Mouse (Mus musculus): ENCODE results near the gene Clic4. TPM values are rescaled to one million over a fixed set of nuclear protein-coding genes. Genes with fewer than 3 reads are reported as not detected.
A peak's percentile ranks its signal among the peaks of the same experiment; 100 is the strongest.

The Clic4 gene
- polyA plus RNA-seq, 1 experiment from 2014 or later: 110 TPM

DNA sequence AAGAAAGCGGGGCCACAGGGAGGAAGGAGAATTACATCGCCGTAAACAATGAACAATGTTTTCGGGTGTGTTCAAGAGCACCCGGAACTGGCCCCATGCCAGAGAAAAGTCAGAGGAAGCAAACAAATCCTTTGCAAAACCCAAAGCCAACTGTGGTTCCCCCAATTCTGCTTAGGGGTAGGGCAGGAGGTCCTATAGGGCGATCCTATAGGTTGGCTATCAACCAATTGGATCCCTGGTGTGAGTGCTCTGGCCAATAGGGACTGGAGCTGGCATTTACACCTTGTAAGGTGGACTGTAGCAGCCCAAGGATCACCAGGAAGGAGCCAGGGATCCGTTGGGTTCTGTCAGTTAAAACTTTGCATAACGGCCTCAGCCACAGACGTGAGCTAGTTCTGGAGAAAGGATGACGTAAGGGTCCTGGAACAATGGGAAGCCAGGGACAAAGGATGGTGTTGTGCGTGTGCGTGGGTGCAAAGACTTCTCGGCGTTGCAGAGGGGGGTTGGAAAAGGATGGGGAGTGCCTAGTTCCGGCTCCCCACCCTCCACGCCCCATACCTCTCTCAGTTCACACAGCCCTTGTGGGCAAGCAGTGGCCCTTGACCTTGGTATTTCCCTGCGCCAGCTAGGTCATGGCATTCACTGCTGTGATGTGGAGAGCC, 34.5 kb upstream of the Clic4 start:
- H3K27me3 ChIP-seq: no peaks in the 10 kb centered on the region
- H3K9me3 ChIP-seq (replicated peaks): no peaks in the 10 kb centered on the region
- H3K27ac ChIP-seq (replicated peaks): peak overlapping the region; percentile 59
- peak overlapping the region; percentile 34 for H3K4me2 ChIP-seq
- peak overlapping the region; percentile 2 for H3K4me3 ChIP-seq (replicated peaks)
- ATAC-seq (ENCODE audit: insufficient read depth): peak; percentile 78
- H3K4me1 ChIP-seq (replicated peaks): peaks cover 45% of the 10 kb centered on the region
- no peak overlapping the region for H3K9ac ChIP-seq
- no peaks in the 10 kb centered on the region for H3K36me3 ChIP-seq (replicated peaks)
- WGBS (ENCODE audit: insufficient replicate concordance): 44% methylated on average over 17 of the region's 17 CpGs

DNA sequence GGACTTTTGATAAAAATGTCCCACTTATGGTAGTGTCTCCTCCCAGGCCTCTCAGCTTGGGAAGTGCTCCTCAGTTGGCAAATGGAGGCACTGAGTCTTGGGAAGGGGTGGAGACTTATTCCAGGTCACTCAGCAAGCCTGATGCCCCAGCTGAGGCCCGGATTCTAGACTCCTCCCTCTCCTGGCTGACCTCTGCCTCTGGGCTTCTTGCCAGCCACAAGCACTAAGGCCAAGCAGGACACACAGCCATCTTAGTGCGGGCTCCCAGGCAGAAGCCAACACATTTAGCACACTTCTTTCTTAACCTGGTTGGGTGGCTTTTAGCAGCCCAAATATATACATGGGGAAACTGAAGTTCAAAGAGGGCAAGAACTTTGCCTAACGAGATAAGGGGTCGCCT, 33.9 kb upstream of the Clic4 start:
- Histone ChIP-seq H3K9ac (no peak overlapping the region), H3K4me1 (replicated peaks) (peaks cover 45% of the 10 kb centered on the region), H3K27me3 (no peaks in the 10 kb centered on the region), H3K4me3 (replicated peaks) (no peak overlapping the region), H3K4me2 (peak overlapping the region; percentile 34), H3K9me3 (replicated peaks) (no peaks in the 10 kb centered on the region), H3K27ac (replicated peaks) (peak overlapping the region; percentile 59), H3K36me3 (replicated peaks) (no peaks in the 10 kb centered on the region)
- ATAC-seq (ENCODE audit: insufficient read depth): peak; percentile 6; the same call in 1 of the 2 replicates
- WGBS (ENCODE audit: insufficient replicate concordance): 43% methylated on average over 4 of the region's 4 CpGs

DNA sequence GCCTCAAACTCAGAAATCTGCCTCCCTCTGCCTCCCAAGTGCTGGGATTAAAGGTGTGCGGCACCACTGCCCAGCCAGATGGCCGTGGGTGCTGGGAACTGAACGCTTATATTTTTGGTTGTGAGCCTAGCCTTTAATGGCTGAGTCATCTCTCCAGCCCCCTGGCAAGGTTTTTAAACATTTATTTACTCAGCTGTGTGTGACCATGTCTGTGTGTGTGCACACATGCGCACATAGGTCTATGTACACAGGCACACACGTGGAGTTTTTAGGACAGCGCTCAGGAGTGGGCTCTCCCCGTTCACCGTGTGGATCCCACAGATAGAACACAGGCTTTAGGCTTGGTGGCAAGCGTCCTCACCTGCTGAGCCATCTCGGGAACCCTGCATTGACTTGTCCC, 29.6 kb upstream of the Clic4 start:
- no peaks in the 10 kb centered on the region for H3K27me3 ChIP-seq
- H3K36me3 ChIP-seq (replicated peaks): no peaks in the 10 kb centered on the region
- no peaks in the 10 kb centered on the region for H3K9me3 ChIP-seq (replicated peaks)
- H3K4me2 ChIP-seq: no peak overlapping the region
- no peak for ATAC-seq (ENCODE audit: insufficient read depth)
- no peak overlapping the region for H3K27ac ChIP-seq (replicated peaks)
- no peak overlapping the region for H3K4me3 ChIP-seq (replicated peaks)
- no peak overlapping the region for H3K9ac ChIP-seq
- 79% methylated on average over 10 of the region's 10 CpGs for WGBS (ENCODE audit: insufficient replicate concordance)
- peaks cover 54% of the 10 kb centered on the region for H3K4me1 ChIP-seq (replicated peaks)

DNA sequence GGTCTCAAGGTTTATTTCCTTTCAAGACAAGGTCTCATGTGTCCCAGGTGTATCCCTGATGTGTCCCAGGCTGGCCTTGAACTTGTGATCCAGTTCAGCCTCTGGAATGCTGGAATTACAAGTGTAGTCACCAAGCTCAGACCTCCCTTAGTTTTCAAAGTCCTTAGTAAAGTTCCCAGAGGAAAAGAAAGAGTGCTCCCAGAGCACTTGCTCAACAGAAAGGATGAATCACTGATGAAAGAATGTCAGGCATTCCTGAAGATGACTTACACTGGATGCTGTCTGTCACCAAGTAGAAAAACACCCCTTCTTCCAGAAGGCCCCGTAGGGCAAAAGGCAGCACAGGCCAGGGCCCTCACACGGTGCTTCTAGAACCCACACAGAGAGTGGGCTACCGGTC, 28.6 kb upstream of the Clic4 start:
- 77% methylated on average over 3 of the region's 3 CpGs for WGBS (ENCODE audit: insufficient replicate concordance)
- no peak overlapping the region for H3K4me2 ChIP-seq
- no peaks in the 10 kb centered on the region for H3K9me3 ChIP-seq (replicated peaks)
- no peaks in the 10 kb centered on the region for H3K27me3 ChIP-seq
- H3K27ac ChIP-seq (replicated peaks): no peak overlapping the region; the same call in 1 of the 2 replicates
- no peak overlapping the region for H3K4me3 ChIP-seq (replicated peaks)
- H3K4me1 ChIP-seq (replicated peaks): peaks cover 49% of the 10 kb centered on the region
- H3K36me3 ChIP-seq (replicated peaks): no peaks in the 10 kb centered on the region
- no peak for ATAC-seq (ENCODE audit: insufficient read depth)
- no peak overlapping the region for H3K9ac ChIP-seq

DNA sequence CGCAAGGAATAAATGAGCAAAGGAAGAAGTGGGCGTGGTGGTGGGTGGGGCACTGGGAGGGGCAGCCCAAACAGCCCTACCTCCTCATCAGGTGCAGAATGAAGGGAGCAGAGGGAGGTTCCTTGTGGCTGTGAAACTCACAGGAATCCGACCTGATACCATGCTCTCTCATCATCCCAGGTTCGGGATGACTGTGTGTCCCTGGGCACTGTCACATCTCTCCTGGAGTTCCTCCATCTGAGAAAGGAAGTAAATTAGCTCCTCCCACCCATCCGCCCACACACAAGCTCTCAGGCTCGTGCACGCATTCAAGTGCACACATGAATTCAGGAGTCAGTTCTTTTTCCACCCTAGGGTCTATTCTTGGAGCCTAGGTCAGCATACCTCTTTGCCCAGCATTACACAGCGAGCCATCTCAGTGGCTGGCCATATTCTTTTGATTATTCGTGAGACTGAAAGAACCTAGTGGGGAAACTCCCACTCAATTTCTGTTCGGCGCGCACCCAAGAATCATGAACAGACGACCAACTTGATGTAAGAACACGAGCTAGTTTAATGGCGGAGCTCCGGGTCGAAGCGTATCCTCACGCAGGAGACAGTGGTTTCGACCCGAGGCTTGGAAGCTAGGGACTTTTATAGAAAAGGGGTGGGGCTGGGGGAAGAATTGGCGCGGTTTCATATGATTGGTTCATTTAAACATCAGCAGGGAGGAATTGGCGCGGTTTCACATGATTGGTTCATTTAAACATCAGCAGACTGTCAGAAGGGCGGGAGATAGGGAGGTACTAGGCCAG, 27.8 kb upstream of the Clic4 start:
- H3K36me3 ChIP-seq (replicated peaks): no peaks in the 10 kb centered on the region
- WGBS (ENCODE audit: insufficient replicate concordance): 77% methylated on average over 26 of the region's 26 CpGs
- H3K27me3 ChIP-seq: no peaks in the 10 kb centered on the region
- no peak overlapping the region for H3K9ac ChIP-seq
- peaks cover 49% of the 10 kb centered on the region for H3K4me1 ChIP-seq (replicated peaks)
- H3K4me2 ChIP-seq: no peak overlapping the region
- H3K9me3 ChIP-seq (replicated peaks): no peaks in the 10 kb centered on the region
- H3K4me3 ChIP-seq (replicated peaks): no peak overlapping the region
- no peak for ATAC-seq (ENCODE audit: insufficient read depth)
- H3K27ac ChIP-seq (replicated peaks): no peak overlapping the region

DNA sequence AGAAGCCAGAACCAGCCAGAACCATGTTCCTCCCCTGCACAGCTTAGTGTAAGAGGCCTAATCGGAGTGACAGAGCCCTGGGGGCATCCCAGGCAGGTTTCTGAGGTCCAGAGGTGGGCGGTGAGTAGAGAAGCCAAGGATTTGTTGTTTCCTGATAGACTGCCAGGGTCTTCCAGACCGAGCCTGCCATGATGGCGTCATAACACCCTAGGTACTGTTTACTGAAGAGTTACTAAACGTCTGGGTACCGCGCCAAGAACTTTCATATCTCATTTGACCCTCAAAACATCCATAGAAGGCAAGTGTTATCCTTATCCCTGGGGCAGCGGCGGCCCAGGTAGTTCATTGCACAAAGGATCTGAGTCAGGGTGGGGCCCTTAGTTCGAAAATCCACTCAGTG, 26.1 kb upstream of the Clic4 start:
- Histone ChIP-seq H3K36me3 (replicated peaks) (no peaks in the 10 kb centered on the region), H3K4me3 (replicated peaks) (no peak overlapping the region), H3K4me1 (replicated peaks) (peaks cover 56% of the 10 kb centered on the region), H3K9ac (no peak overlapping the region), H3K4me2 (no peak overlapping the region), H3K27me3 (no peaks in the 10 kb centered on the region), H3K9me3 (replicated peaks) (no peaks in the 10 kb centered on the region), H3K27ac (replicated peaks) (no peak overlapping the region)
- ATAC-seq (ENCODE audit: insufficient read depth): no peak
- WGBS (ENCODE audit: insufficient replicate concordance): 67% methylated on average over 10 of the region's 10 CpGs

DNA sequence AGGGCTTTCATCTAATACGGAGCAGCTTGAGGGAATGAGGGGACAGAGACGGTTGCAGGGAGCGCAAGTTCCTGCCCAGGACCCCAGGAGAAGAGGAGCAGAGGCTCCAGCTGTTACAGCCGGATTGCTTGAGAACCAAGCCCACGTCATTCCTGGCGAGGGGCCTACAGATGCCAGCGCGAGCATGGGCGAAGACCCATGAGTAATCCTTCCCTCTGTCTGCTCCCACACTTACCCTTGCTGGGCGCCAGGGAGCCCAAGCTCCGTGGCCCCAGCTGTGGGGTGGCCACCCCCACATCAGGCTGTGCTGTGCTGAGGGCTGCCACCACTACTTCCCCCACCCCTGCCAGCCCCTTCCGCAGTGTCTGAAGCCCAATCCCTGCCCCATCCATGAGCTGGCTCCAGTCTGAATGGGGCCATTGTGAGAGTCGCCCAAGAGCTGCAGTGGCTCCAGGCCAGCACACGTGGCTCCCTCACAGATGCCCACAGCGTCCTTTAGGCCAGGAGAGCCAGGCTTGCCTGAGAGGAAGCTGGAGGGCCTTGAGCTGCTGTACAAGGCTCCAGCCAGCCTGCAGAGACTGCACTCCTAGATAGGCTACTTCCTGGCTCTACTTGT, 25.4 kb upstream of the Clic4 start:
- ATAC-seq (ENCODE audit: insufficient read depth): no peak
- no peak overlapping the region for H3K4me3 ChIP-seq (replicated peaks)
- H3K4me1 ChIP-seq (replicated peaks): peaks cover 56% of the 10 kb centered on the region
- 62% methylated on average over 15 of the region's 15 CpGs for WGBS (ENCODE audit: insufficient replicate concordance)
- H3K9ac ChIP-seq: no peak overlapping the region
- no peaks in the 10 kb centered on the region for H3K27me3 ChIP-seq
- H3K27ac ChIP-seq (replicated peaks): no peak overlapping the region
- no peaks in the 10 kb centered on the region for H3K36me3 ChIP-seq (replicated peaks)
- H3K9me3 ChIP-seq (replicated peaks): no peaks in the 10 kb centered on the region
- H3K4me2 ChIP-seq: no peak overlapping the region

DNA sequence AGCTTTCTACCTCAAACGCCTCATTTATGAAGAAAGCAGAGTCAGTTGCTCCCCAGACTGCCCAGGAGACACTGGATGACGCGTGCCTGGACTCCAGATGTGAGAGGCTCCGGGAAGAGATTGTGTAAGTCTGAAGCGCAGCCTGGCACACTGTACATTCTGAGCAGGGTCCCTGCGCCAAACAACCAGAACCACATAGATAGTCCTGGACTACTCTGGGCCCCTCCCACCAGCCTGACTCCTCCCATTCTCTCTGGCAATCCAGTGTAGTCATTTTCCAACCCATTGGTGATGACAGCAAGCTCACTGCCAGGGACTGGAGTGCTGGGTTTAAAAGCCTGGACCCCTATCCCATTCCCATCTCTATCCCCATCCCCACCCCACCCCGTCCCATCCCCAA, 24.5 kb upstream of the Clic4 start:
- H3K9ac ChIP-seq: no peak overlapping the region
- peaks cover 61% of the 10 kb centered on the region for H3K4me1 ChIP-seq (replicated peaks)
- ATAC-seq (ENCODE audit: insufficient read depth): no peak
- H3K4me2 ChIP-seq: no peak overlapping the region
- H3K9me3 ChIP-seq (replicated peaks): no peaks in the 10 kb centered on the region
- no peaks in the 10 kb centered on the region for H3K36me3 ChIP-seq (replicated peaks)
- H3K27ac ChIP-seq (replicated peaks): no peak overlapping the region
- H3K27me3 ChIP-seq: no peaks in the 10 kb centered on the region
- H3K4me3 ChIP-seq (replicated peaks): no peak overlapping the region
- WGBS (ENCODE audit: insufficient replicate concordance): 68% methylated on average over 7 of the region's 7 CpGs

DNA sequence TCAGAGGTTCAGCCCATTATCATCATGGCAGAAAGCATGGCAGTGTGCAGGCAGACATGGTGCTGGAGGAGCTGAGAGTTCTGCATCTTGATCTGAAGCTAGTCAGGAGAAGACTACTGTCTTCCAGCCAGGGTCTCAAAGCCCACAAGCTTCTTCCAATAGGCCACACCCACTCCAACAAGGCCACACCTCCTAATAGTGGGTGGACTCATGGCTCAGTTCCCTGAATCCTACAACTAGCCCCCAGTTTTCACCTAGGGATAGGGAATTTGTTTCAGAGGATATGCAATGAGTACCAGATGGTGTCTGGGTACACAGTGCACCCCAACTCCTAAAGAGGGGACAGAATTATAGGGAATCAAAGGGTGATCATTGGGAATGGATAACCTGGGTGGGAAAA, 24.0 kb upstream of the Clic4 start:
- Histone ChIP-seq H3K27me3 (no peaks in the 10 kb centered on the region), H3K27ac (replicated peaks) (no peak overlapping the region), H3K4me3 (replicated peaks) (no peak overlapping the region), H3K4me2 (no peak overlapping the region), H3K4me1 (replicated peaks) (peaks cover 63% of the 10 kb centered on the region), H3K9ac (no peak overlapping the region), H3K9me3 (replicated peaks) (no peaks in the 10 kb centered on the region), H3K36me3 (replicated peaks) (no peaks in the 10 kb centered on the region)
- no peak for ATAC-seq (ENCODE audit: insufficient read depth)

DNA sequence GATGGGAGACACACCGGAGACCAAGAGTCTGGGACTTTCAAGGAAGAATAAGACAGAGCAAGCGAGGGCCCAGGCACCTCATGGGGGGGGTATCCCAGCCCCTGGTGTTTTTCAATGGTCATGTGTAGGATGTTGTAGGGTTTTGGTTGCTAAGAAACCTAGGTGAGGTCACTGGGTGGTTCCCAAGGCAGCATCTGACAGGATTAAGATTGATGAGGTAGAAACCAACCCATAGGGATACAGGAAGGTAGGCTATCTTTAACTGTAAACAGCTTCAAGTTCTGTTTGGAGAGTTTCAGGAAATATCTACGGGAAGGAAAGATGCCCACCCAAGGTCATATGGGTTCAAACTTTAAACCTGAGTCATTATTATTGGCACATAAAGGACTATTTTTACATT, 21.2 kb upstream of the Clic4 start:
- no peak for ATAC-seq (ENCODE audit: insufficient read depth)
- H3K27ac ChIP-seq (replicated peaks): no peak overlapping the region

DNA sequence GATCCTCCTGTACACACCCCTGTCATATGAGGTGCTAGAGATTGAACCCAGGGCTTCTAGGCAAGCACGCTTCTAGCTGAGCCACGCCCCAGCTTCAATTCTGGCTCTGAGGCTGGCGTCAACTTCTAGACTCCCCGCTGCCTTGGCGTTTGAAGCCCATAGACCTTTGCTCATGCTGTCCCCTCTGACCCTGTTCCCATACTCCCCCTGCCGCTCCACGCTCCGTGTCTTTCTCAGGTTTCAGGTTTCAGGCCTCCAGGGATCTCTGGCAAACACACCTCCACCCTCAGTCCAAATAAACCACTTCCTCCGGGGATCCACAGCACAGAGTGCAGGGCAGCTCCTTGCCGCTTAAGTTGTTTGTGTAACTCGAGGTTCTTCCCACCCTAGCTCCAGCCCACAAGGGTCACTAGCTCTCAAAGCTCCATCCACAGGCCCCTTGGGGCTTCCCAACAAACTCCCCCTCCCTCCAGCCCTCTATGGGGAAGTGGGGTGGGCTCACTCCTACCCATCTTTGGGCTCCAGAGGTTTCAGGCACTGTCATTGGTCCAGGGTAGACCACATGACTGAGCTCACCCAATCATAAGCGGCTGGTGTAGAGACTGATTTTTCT, 20.0 kb upstream of the Clic4 start:
- H3K27ac ChIP-seq (replicated peaks): peak overlapping the region; percentile 76
- H3K9me3 ChIP-seq (replicated peaks): no peaks in the 10 kb centered on the region
- WGBS (ENCODE audit: insufficient replicate concordance): 11% methylated on average over 12 of the region's 12 CpGs
- H3K4me1 ChIP-seq (replicated peaks): peaks cover 54% of the 10 kb centered on the region
- no peaks in the 10 kb centered on the region for H3K27me3 ChIP-seq
- peak overlapping the region; percentile 35 for H3K4me3 ChIP-seq (replicated peaks)
- peak; percentile 7; the same call in 1 of the 2 replicates for ATAC-seq (ENCODE audit: insufficient read depth)
- peak overlapping the region; percentile 45 for H3K9ac ChIP-seq
- H3K36me3 ChIP-seq (replicated peaks): no peaks in the 10 kb centered on the region
- H3K4me2 ChIP-seq: peak overlapping the region; percentile 67

More for the DNA sequence above, 21.2 kb upstream of the Clic4 start:
- no peak overlapping the region for H3K4me3 ChIP-seq (replicated peaks)
- H3K4me1 ChIP-seq (replicated peaks): peaks cover 52% of the 10 kb centered on the region
- H3K9ac ChIP-seq: no peak overlapping the region
- H3K9me3 ChIP-seq (replicated peaks): no peaks in the 10 kb centered on the region
- WGBS (ENCODE audit: insufficient replicate concordance): 70% methylated on average over 3 of the region's 3 CpGs
- no peak overlapping the region for H3K4me2 ChIP-seq
- H3K27me3 ChIP-seq: no peaks in the 10 kb centered on the region
- H3K36me3 ChIP-seq (replicated peaks): no peaks in the 10 kb centered on the region

All from liver, embryonic 15.5 days (tissue).